Mouse (Mus musculus): ENCODE measurements at regions not wholly inside any gene's neighbourhood (a gene's known extent, or its start where the extent isn't known, plus 50 kb on each side); places are given as distances from the start of the nearest gene placed in this dataset.

GRCm38 (mm10) chr9:81140158-81140557 is 493.5 kb downstream of the Htr1b start:
- Histone ChIP-seq H3K9ac (ENCODE audit: low read depth, low read length) (no peak overlapping the region), H3K4me2 (ENCODE audit: low read length) (no peak overlapping the region), H3K27ac (no peak overlapping the region), H3K9me3 (replicated peaks; ENCODE audit: low read length) (no peaks in the 10 kb centered on the region), H3K27me3 (ENCODE audit: insufficient read depth, low read length) (no peaks in the 10 kb centered on the region), H3K4me3 (replicated peaks; ENCODE audit: low read depth, low read length) (no peak overlapping the region), H3K36me3 (ENCODE audit: insufficient read depth, low read length) (no peaks in the 10 kb centered on the region), H3K4me1 (replicated peaks; ENCODE audit: insufficient read depth, low read length) (no peaks in the 10 kb centered on the region)
- TF ChIP-seq CTCF (IDR thresholded peaks at IDR 0.05; ENCODE audit: low read depth): no peak
- 77% methylated on average over 3 of the region's 3 CpGs for WGBS
- ATAC-seq (replicated peaks; ENCODE audit: low FRiP score, low read depth): no peak
- DNase-seq (ENCODE audit: low spot score): no peak

DNA sequence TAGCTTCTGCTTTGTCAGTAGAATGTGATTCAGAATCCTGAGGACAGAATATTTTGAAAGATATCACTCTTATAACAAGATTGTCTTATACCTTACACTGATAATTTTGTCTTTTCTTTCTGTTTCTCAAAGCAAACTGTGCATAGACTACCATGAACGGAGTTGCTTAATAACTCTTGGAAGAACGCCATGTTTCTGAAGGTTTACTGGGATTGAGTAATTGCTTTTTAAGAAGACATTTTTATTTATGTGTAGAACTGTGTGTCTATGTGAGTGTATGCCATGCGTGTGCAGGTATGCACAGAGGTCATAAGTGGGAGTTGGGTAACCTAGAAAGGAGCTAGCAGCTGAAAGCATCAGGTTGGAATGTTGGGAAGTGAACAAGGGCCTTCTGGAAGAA is 497.3 kb downstream of the Htr1b start:
- TF ChIP-seq CTCF (IDR thresholded peaks at IDR 0.05; ENCODE audit: low read depth): no peak
- no peak for ATAC-seq (replicated peaks; ENCODE audit: low FRiP score, low read depth)
- H3K4me3 ChIP-seq (replicated peaks; ENCODE audit: low read depth, low read length): no peak overlapping the region
- DNase-seq (ENCODE audit: low spot score): peak; percentile 1
- no peak overlapping the region for H3K9ac ChIP-seq (ENCODE audit: low read depth, low read length)
- H3K4me2 ChIP-seq (ENCODE audit: low read length): no peak overlapping the region
- no peaks in the 10 kb centered on the region for H3K9me3 ChIP-seq (replicated peaks; ENCODE audit: low read length)
- no peak overlapping the region for H3K27ac ChIP-seq
- H3K27me3 ChIP-seq (ENCODE audit: insufficient read depth, low read length): no peaks in the 10 kb centered on the region
- no peaks in the 10 kb centered on the region for H3K36me3 ChIP-seq (ENCODE audit: insufficient read depth, low read length)
- no peaks in the 10 kb centered on the region for H3K4me1 ChIP-seq (replicated peaks; ENCODE audit: insufficient read depth, low read length)
- WGBS: 69% methylated on average over 3 of the region's 3 CpGs

GRCm38 (mm10) chr9:81113044-81113443 is 520.6 kb downstream of the Htr1b start:
- Histone ChIP-seq H3K27ac (no peak overlapping the region), H3K9me3 (replicated peaks; ENCODE audit: low read length) (no peaks in the 10 kb centered on the region), H3K9ac (ENCODE audit: low read depth, low read length) (no peak overlapping the region), H3K4me1 (replicated peaks; ENCODE audit: insufficient read depth, low read length) (no peaks in the 10 kb centered on the region), H3K4me3 (replicated peaks; ENCODE audit: low read depth, low read length) (no peak overlapping the region), H3K27me3 (ENCODE audit: insufficient read depth, low read length) (no peaks in the 10 kb centered on the region), H3K36me3 (ENCODE audit: insufficient read depth, low read length) (no peaks in the 10 kb centered on the region), H3K4me2 (ENCODE audit: low read length) (no peak overlapping the region)
- WGBS: 83% methylated on average over 2 of the region's 2 CpGs
- TF ChIP-seq CTCF (IDR thresholded peaks at IDR 0.05; ENCODE audit: low read depth): no peak
- DNase-seq (ENCODE audit: low spot score) (no peak), ATAC-seq (replicated peaks; ENCODE audit: low FRiP score, low read depth) (no peak)

DNA sequence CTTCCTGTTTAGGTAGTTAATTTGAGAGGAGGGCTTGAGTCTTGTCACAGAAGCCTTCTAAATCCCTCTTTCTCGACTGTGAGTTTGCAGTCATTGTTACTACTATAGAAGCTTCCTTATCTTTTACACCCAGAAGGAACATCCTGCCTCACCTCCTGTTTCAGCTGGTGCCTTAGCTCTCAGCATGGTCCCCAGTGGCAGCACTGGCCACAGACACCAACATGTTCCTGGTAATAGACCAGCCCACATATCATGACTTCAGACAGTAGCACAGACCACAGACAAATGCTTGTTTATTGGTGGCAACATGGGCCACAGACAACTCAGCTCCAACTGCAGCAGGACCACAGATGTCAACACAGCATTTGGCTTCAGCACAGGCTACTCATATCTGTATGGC is 560.4 kb downstream of the Htr1b start:
- no peak for TF ChIP-seq CTCF (IDR thresholded peaks at IDR 0.05; ENCODE audit: low read depth)
- no peaks in the 10 kb centered on the region for H3K27me3 ChIP-seq (ENCODE audit: insufficient read depth, low read length)
- H3K4me3 ChIP-seq (replicated peaks; ENCODE audit: low read depth, low read length): no peak overlapping the region
- H3K4me2 ChIP-seq (ENCODE audit: low read length): no peak overlapping the region
- no peak overlapping the region for H3K9ac ChIP-seq (ENCODE audit: low read depth, low read length)
- H3K4me1 ChIP-seq (replicated peaks; ENCODE audit: insufficient read depth, low read length): no peaks in the 10 kb centered on the region
- 79% methylated on average over 1 of the region's 1 CpGs for WGBS
- no peaks in the 10 kb centered on the region for H3K9me3 ChIP-seq (replicated peaks; ENCODE audit: low read length)
- ATAC-seq (replicated peaks; ENCODE audit: low FRiP score, low read depth): no peak
- no peaks in the 10 kb centered on the region for H3K36me3 ChIP-seq (ENCODE audit: insufficient read depth, low read length)
- H3K27ac ChIP-seq: no peak overlapping the region
- no peak for DNase-seq (ENCODE audit: low spot score)

GRCm38 (mm10) chr9:81042521-81042920 is 577.2 kb upstream of the Impg1 start:
- Histone ChIP-seq H3K36me3 (ENCODE audit: insufficient read depth, low read length) (no peaks in the 10 kb centered on the region), H3K4me2 (ENCODE audit: low read length) (no peak overlapping the region), H3K9ac (ENCODE audit: low read depth, low read length) (no peak overlapping the region), H3K4me1 (replicated peaks; ENCODE audit: insufficient read depth, low read length) (no peaks in the 10 kb centered on the region), H3K4me3 (replicated peaks; ENCODE audit: low read depth, low read length) (no peak overlapping the region), H3K27ac (no peak overlapping the region), H3K9me3 (replicated peaks; ENCODE audit: low read length) (no peaks in the 10 kb centered on the region), H3K27me3 (ENCODE audit: insufficient read depth, low read length) (no peaks in the 10 kb centered on the region)
- ATAC-seq (replicated peaks; ENCODE audit: low FRiP score, low read depth): no peak
- TF ChIP-seq CTCF (IDR thresholded peaks at IDR 0.05; ENCODE audit: low read depth): no peak; the same call in 1 of the 2 replicates
- DNase-seq (ENCODE audit: low spot score): no peak

- H3K9me3 ChIP-seq (replicated peaks; ENCODE audit: low read length): no peaks in the 10 kb centered on the region
- H3K36me3 ChIP-seq (ENCODE audit: insufficient read depth, low read length): no peaks in the 10 kb centered on the region
- no peak for TF ChIP-seq CTCF (IDR thresholded peaks at IDR 0.05; ENCODE audit: low read depth)
- H3K27ac ChIP-seq: no peak overlapping the region
- no peaks in the 10 kb centered on the region for H3K4me1 ChIP-seq (replicated peaks; ENCODE audit: insufficient read depth, low read length)
- no peaks in the 10 kb centered on the region for H3K27me3 ChIP-seq (ENCODE audit: insufficient read depth, low read length)
- H3K4me3 ChIP-seq (replicated peaks; ENCODE audit: low read depth, low read length): no peak overlapping the region
- H3K9ac ChIP-seq (ENCODE audit: low read depth, low read length): no peak overlapping the region
- DNase-seq (ENCODE audit: low spot score): no peak
- no peak for ATAC-seq (replicated peaks; ENCODE audit: low FRiP score, low read depth)
- no peak overlapping the region for H3K4me2 ChIP-seq (ENCODE audit: low read length)
Observed at GRCm38 (mm10) chr9:81041967-81042366, 576.7 kb upstream of the Impg1 start.
